Mouse (Mus musculus) liver, adult (tissue): ENCODE measurements around the gene Gucy2c.

Experiments used
- GATA4 ChIP-seq: IDR thresholded peaks from 2 replicates; pipeline ENCODE4 v1.6.1; 2014; ENCODE audit warnings: mild to moderate bottlenecking, low read length; ENCODE audit not compliant: insufficient replicate concordance

Gene Gucy2c

DNA sequence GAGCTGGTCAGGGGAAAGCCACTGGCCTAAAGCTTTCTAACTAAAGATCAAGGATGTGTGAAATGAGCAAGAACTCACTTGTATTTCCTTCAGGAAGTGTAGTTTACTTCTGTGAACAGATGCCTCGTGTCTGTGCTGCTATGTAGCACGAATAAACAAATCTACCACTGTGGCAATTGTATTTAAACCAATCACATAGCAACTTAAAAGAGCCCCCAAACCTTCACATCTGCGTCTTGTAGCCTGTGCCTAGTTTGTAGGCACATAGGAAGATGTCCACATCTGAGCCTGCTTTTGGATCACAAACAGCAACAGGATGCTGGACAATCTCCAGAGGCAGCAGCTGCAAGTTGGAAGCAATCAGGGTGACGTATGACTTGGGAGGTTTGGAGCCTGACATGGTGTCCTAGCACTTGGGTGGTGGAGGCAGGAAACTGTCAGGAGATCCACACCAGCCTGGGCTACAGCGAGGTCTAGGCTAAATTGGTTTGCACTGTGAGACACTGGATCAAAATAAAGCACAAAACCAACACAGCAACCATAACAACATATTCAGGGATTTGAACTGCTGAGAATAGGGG lies 7.9 kb upstream of the Gucy2c start:
- no peak for TF ChIP-seq GATA4

DNA sequence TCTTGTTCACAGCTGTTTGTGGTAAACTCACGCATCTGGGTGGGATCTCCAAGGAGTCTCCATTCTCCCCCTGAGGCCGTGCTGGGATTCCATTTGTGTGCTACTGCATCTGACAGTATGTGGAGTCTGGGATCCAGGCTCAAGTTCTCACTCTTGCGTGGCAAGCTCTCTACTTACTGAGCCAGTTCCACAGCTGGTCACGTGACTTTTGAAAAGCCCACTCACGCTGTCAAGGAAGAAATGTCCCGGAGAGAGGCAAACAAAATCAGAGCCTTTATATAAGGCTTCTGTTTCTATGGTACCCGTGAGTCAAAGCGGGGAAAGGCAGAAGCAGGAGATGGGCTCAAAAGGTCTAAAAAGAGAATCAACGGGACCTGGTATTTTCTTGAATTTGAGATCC lies 1.2 kb upstream of the Gucy2c start:
- TF ChIP-seq GATA4: no peak

DNA sequence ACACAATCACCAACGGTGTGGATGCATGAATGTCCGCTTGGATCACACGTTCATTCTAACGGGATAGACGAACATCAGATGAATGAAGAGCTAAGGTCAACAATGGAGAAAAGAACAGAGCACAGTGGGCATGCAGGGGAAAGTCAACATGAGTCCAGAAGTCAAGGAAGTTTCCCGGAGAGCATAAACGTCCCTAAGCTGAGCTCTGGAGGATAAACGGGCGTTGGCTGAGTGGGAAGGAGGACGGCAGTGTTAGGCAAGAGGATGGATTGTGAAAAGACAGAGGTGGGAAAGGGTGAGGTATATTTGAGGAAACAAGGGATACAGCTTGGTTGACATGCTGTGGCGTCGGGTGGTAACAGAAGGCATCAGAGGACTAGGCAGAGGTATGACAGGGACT lies 581 bp upstream of the Gucy2c start:
- no peak for TF ChIP-seq GATA4

DNA sequence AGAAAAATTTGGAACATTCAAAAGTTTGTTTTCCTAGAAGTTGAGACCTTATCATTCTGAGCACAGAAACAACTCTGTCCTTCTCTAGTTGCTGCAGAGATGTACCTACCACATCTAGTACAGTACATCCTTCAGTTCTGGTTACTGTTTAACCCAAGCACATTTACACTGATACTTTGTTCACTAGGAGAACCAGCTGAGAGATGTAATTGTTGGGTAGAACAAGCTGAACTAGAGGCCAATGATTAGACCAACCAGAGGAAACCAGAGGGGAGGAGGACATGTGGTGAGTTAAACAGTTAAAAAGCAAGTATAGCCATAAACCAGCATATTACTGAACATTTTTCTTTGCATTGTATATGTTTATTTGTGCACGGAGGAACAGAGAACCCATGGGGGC lies 5.2 kb downstream of the Gucy2c start:
- TF ChIP-seq GATA4: no peak

DNA sequence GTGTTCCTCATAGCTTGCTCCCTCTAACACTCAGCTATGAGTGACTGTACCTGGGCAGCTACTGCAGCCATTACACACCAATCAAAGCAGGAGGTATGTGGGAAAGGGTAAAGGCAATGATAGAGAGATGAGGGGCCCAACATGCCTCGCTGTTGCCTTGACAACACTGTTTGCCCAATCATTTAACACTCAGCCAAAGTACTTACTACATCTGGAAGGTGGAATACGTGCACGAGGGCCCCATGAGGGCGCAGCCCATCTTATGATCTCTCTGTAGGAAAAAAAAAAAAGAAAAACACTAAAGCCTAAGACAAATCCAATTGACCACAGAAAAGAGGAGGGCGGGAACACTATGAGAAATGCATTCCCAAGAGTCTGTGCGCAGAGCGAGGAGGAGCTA lies 11.7 kb downstream of the Gucy2c start:
- no peak for TF ChIP-seq GATA4

DNA sequence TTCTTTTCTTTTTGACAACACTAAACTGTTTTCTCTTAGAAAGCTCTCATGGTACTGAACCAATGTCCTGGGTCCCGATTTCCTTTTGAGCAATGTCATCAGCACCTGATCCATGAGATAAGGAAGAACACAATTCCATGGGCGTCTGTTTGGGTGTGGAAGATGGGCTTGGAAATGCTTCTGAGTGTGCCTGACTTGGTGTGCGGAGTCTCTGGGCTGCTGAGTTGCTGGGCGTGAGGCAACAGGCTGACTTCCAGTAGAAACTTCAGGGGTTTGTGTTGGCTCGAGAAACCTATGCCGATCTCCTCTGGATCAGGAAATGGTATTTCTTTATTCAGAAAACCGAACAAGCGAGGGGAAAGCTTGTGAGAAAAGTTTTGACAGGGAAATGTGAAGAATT lies 12.4 kb downstream of the Gucy2c start:
- TF ChIP-seq GATA4: no peak

DNA sequence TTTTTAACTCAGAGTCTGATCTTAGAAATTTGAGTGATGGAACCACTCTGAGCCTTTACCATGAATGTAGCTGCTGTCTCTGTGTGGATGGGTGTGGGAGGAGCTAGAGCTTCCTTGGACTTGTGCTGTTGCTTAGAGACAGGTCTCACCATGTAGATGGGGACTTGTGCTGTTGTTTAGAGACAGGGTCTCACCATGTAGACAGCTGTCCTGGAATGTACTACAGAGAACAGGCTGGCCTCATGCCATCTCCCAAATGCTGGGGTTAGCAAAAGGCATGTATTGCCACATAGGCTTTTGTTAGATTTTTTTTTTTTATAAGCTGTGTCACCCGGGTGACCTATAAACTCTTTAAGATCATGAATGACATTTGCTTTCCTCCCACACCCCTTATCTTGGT lies 17.7 kb downstream of the Gucy2c start:
- no peak for TF ChIP-seq GATA4

DNA sequence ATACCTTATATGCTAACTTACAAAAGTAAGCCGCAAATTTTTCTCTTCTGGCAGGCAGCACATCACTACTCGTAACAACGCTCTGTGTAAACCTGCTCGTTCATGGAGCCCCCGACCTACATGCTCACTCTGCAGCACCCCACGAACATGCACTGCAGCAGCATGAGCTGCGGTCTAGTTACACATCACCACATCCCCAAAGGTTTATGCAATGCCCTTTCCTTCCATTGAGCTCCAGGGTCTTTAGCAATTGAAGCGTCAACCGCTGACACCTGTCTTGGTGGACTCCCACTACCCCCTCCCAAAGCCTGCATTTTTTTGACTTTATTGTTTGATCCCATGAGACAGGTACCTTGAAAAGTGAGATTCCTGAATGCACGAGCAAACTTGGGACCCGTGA lies 31.0 kb downstream of the Gucy2c start:
- TF ChIP-seq GATA4: no peak

DNA sequence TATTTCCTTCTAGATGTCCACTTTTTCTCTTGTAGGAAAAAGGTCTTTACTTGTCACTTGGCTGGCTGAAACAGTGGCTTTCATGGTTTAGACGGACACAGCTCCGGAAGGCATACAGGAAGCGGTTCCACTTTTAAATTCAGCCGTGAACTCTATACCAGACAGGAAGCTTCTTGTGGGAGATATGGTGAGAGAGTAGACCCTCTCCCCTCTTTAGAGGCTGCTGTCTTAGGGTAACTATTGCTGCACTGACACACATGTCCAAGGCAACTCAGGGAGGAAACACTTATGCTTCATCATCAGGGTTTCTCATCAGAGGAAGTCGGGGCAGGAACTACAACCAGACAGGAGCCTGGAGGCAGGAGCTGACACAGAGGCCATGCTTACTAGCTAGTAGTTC lies 36.0 kb downstream of the Gucy2c start:
- TF ChIP-seq GATA4: no peak

DNA sequence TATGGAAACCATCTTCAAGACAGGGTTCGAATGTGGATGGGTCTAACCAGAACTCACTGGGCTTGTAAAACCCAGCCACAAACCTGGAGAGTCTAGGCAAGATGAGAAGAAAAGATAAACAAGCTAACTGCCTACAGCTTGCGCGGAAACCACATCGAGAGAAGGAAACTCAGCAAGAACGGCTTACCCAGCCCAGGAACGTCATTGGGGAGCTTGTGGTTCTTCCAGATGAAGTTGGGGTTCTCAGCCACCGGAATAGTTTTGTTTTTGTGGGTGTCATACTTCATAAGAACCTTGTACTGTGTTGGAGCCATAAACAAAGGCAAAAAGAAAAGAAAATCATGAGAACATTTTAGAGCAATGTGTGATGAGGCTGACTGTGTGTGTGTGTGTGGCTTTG lies 37.8 kb downstream of the Gucy2c start:
- TF ChIP-seq GATA4: no peak

DNA sequence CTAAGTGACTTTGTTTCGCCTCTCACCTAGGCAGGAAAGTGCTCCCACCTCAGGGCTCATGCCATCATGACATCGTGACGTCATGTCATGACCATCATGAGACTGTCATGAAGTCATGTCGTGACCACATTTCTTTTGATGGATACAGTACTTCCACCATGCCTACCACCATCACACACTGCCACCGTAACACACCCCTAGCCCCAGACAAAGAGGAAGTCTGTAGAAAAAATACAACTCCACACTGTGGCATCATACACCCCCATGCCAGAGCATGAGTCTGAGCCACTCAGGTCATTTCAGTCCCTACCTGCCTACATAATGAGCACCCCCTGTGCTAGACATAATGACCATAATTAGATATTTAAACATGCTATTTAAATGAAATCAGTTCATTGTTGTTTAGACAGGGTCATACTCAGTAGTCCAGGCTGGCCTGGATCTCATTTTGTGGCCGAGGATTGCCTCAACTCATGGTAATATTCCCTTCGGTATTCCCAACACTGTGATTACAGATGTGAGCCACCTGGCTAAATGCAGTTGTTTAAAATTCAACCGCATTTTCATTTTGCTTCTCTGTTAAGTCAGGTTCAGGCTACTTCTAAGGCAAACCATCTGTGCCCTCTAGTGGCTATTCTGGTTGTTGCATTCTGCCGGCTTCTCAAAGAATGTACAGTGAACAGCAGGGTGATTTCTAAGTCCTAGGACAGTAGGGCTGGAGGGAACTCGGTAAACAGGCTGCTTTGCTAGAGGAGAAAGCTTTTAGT lies 39.0 kb downstream of the Gucy2c start:
- TF ChIP-seq GATA4: no peak

DNA sequence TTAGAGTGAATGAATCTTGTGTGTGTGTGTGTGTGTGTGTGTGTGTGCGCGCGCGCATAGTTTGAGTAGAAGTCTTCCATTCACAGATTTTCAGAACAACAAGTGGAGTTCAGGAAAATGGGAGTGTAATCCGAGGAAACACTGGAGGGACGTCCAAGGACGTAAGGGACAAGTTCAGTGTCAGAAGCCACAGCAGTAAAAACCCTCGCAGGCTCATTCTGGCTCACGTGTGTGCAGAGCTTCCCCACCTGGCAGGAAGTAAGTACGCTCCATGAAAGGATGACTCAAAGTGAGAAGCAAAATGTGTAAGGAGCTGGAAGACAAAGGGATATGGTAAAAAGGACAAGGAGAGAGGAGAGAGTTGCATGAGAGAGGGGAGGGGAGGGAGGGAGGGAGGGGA lies 40.3 kb downstream of the Gucy2c start:
- TF ChIP-seq GATA4: no peak

DNA sequence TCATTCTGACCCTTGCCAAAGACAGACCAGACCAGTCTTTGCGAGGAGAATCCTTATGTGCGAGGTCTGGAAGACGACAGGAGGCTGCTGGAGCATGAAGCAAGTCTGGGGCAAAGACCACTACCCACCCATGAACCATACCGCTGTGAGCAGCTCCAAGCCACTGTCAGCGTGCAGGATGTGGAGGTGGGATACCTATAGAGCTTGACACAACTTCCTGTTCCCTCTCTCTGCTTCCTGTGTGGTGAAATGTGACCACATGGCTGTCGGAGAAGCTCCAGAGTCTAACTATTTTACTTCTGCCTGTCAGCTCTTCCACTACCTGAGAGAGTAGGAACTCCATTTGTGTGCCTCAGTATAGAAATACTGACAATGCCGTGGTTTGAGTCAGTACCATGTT lies 45.8 kb downstream of the Gucy2c start:
- TF ChIP-seq GATA4: no peak

DNA sequence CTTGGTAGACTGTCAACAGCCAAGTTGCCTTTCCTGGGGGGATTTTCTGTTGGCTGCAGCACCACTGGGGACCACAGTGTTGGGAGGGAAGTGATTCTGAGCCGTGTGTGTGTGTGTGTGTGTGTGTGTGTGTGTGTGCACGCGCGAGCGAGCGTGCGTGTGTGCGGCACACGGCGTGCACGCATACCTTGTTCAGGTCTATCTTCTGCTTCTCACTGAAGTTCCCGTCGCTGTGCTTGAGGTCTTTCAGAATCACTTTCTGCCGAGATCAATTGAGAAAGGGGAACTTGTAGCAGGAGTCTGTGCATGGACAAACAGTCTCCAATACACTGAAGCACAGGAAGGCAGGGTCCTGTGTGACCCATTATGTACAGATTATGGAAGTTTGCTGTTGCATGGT lies 53.4 kb downstream of the Gucy2c start:
- TF ChIP-seq GATA4: no peak

DNA sequence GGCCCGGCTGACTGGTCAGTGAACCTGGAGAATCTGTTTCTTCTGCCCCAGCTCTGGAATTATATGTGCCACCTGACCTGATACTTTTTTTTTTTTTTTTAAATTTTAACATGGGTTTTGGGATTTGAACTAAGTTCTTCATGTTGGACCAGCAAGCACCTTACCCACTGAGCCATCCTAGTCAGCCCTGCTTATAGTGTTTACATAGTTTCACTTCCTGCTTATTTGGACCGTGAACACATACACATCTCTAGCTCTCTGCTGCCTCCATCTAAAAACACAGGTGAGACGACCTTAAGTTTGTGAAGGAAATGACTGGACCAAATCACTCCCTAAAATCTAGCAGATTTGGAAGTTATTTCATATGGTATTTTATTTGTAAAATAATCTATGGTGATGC lies 58.4 kb downstream of the Gucy2c start:
- TF ChIP-seq GATA4: no peak

DNA sequence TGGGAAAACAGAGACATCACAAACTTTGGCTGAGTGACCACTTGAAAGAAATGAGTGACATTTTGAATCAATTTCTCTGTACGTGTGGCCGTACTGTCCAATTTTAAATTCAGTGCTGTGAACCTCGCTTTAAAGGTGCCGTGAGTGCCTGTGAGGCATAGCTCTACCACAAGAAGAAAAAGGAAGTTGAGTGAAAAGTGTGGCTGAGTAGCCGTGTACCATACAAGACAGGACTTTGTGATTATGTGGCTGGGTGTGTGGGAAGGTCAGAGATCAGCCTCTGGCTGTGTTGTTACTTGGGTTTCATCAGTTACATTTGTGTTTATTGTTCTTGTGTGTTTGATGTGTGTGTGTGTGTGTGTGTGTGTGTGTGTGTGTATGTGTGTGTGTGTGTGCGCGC lies 59.0 kb downstream of the Gucy2c start:
- TF ChIP-seq GATA4: no peak

DNA sequence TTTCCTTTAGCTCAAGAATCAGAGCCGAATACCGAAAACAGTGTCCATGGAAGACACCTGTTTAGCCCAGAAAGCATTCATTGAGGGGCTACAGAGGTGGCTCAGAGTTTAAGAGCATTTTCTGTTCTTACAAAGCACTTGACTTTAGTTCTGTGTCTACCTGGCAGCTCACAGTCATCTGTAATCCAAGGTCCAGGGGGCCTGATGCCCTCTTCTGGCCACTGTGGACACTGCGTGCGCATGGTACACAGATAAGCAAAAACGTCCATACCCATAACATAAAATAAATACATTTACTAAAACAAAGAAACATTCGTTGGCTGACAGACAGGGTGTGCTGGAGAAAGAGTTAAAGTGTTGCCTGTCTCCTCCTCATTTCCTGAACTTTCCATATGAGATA lies 59.6 kb downstream of the Gucy2c start:
- TF ChIP-seq GATA4: no peak
